Mouse (Mus musculus): ENCODE measurements around the gene Cacna1a.

DNA sequence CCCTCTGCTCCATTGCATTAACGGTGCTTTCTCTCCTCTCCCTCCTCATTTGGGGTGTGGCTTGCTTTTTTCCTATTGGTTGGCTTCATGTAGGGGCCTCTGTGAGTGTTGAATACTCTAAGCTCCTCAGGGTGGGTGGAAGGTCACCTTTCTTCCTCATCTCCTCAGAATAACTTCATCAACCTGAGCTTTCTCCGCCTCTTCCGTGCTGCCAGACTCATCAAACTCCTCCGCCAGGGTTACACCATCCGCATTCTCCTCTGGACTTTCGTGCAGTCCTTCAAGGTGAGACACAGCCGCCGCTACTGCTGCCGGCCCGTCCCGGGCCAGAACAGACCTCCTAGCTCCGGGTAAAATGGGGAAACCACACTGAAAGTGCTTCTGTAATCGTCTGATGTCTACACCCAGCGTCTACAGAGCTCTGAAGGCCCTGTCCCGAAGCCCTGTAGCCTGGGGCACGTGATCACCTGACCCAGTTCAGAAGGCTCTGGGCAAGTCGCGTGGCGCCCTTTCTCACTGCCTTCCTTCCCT lies 213.0 kb downstream of the Cacna1a start:
- TF ChIP-seq CTCF (IDR thresholded peaks at IDR 0.05; ENCODE audit: control insufficient read depth, insufficient read depth, low read length) (no peak), POLR2A (IDR thresholded peaks at IDR 0.05; ENCODE audit: borderline replicate concordance, control insufficient read depth, low read depth, low read length) (no peak)
